Mouse (Mus musculus) thymus, adult 2 months (tissue): ENCODE results near the gene Trit1. TPM values are rescaled to one million over a fixed set of nuclear protein-coding genes. Genes with fewer than 3 reads are reported as not detected.

Experiments used
- DNase-seq: peaks from one replicate; pipeline ENCODE4 v3.0.0; 2021
- H3K27ac ChIP-seq: fragments of 200-500 bp; 2 replicates; pipeline ENCODE4 v1.5.1; 2012; ENCODE audit warnings: low read length, control low read depth; ENCODE audit not compliant: control insufficient read depth, insufficient read depth
- H3K27me3 ChIP-seq: fragments of 200-500 bp; 2 replicates; pipeline ENCODE4 v1.6.1; 2012; ENCODE audit warnings: mild to moderate bottlenecking, low read length, moderate library complexity, mixed read lengths; ENCODE audit not compliant: control insufficient read depth, insufficient read depth
- H3K36me3 ChIP-seq: fragments of 200-500 bp; 2 replicates; pipeline ENCODE4 v1.6.1; 2012; ENCODE audit warnings: mild to moderate bottlenecking, low read length, moderate library complexity; ENCODE audit not compliant: control insufficient read depth, insufficient read depth
- H3K4me1 ChIP-seq: fragments of 200-500 bp; replicated peaks from 2 replicates; pipeline ENCODE4 v1.6.1; 2012; ENCODE audit warnings: low read length; ENCODE audit not compliant: control insufficient read depth, insufficient read depth
- H3K4me3 ChIP-seq: fragments of 200-500 bp; 2 replicates; pipeline ENCODE4 v1.5.1; 2012; ENCODE audit warnings: mild to moderate bottlenecking, low read length, control low read depth, moderate library complexity; ENCODE audit not compliant: control insufficient read depth, insufficient read depth
- CTCF ChIP-seq: fragments of 200-500 bp; IDR thresholded peaks from 2 replicates; pipeline ENCODE4 v1.5.1; 2012; ENCODE audit warnings: mild to moderate bottlenecking, control low read depth, low read length, moderate library complexity, borderline replicate concordance; ENCODE audit not compliant: control insufficient read depth, poor library complexity, insufficient read depth; ENCODE audit errors: extremely low read depth
- POLR2A ChIP-seq: fragments of 200-500 bp; IDR thresholded peaks from 2 replicates; pipeline ENCODE4 v1.6.1; 2012; ENCODE audit warnings: mild to moderate bottlenecking, low read length, control low read depth, moderate library complexity; ENCODE audit not compliant: control insufficient read depth, poor library complexity, insufficient read depth; ENCODE audit errors: extremely low read depth
- WGBS: fragments of 180-500 bp; shearing (Covaris S2); methylation state at CpG from one replicate; pipeline ENCODE4 v1.1.7; 2018; 5-methylcytosine and 5-hydroxymethylcytosine counted together
- polyA plus RNA-seq: library from polyadenylated mRNA; depleted of rRNA; stranded (reverse); fragments of >200 nt; gene quantifications from 2 replicates; pipeline ENCODE4 v1.2.3, GENCODE M21; 2012

Trit1 gene
- polyA plus RNA-seq, 1 experiment = 8.3 TPM

- no peak for TF ChIP-seq POLR2A
- TF ChIP-seq CTCF = no peak
- H3K36me3 ChIP-seq = peaks cover 8% of the 10 kb centered on the region; the same call in 1 of the 2 replicates
- DNase-seq = no peak
- 84% methylated on average over 4 of the region's 4 CpGs for WGBS
- H3K27ac ChIP-seq = no peak overlapping the region
- no peak overlapping the region for H3K4me3 ChIP-seq
- no peaks in the 10 kb centered on the region for H3K4me1 ChIP-seq
- H3K27me3 ChIP-seq = no peaks in the 10 kb centered on the region
Observed at GRCm38 (mm10) chr4:123044842-123045241, 28.4 kb downstream of the Trit1 start.

- H3K4me3 ChIP-seq = no peak overlapping the region
- H3K4me1 ChIP-seq = peaks cover 7% of the 10 kb centered on the region
- 93% methylated on average over 3 of the region's 3 CpGs for WGBS
- no peaks in the 10 kb centered on the region for H3K27me3 ChIP-seq
- no peaks in the 10 kb centered on the region; the same call in 1 of the 2 replicates for H3K36me3 ChIP-seq
- DNase-seq = no peak
- no peak for TF ChIP-seq POLR2A
- TF ChIP-seq CTCF = no peak
- no peak overlapping the region for H3K27ac ChIP-seq
Observed at GRCm38 (mm10) chr4:123046300-123046699, 29.9 kb downstream of the Trit1 start.

GRCm38 (mm10) chr4:123050681-123051211 is 34.3 kb downstream of the Trit1 start:
- Histone ChIP-seq H3K27ac (no peak overlapping the region), H3K27me3 (no peaks in the 10 kb centered on the region), H3K4me3 (no peak overlapping the region), H3K36me3 (peaks cover 28% of the 10 kb centered on the region), H3K4me1 (peaks cover 7% of the 10 kb centered on the region)
- TF ChIP-seq CTCF (no peak), POLR2A (no peak)
- peak; percentile 15 for DNase-seq
- 46% methylated on average over 5 of the region's 5 CpGs for WGBS

GRCm38 (mm10) chr4:123053179-123053578 is 36.8 kb downstream of the Trit1 start:
- WGBS = 90% methylated on average over 11 of the region's 11 CpGs

GRCm38 (mm10) chr4:123054172-123054790 is 37.9 kb downstream of the Trit1 start:
- H3K4me1 ChIP-seq = peaks cover 7% of the 10 kb centered on the region
- no peak overlapping the region for H3K27ac ChIP-seq
- peaks cover 35% of the 10 kb centered on the region for H3K36me3 ChIP-seq
- TF ChIP-seq POLR2A (no peak), CTCF (no peak)
- WGBS = 97% methylated on average over 16 of the region's 16 CpGs
- H3K4me3 ChIP-seq = no peak overlapping the region
- H3K27me3 ChIP-seq = no peaks in the 10 kb centered on the region
- DNase-seq = no peak

More at GRCm38 (mm10) chr4:123053179-123053578, 36.8 kb downstream of the Trit1 start:
- H3K4me3 ChIP-seq = no peak overlapping the region
- no peak for DNase-seq
- peaks cover 7% of the 10 kb centered on the region for H3K4me1 ChIP-seq
- H3K27me3 ChIP-seq = no peaks in the 10 kb centered on the region
- H3K36me3 ChIP-seq = peaks cover 35% of the 10 kb centered on the region
- H3K27ac ChIP-seq = no peak overlapping the region
- TF ChIP-seq CTCF (no peak), POLR2A (no peak)

GRCm38 (mm10) chr4:123056560-123057109 is 40.2 kb downstream of the Trit1 start:
- DNase-seq = no peak
- no peak overlapping the region for H3K4me3 ChIP-seq
- no peaks in the 10 kb centered on the region for H3K27me3 ChIP-seq
- TF ChIP-seq POLR2A = no peak
- TF ChIP-seq CTCF = no peak
- H3K27ac ChIP-seq = no peak overlapping the region
- H3K36me3 ChIP-seq = peaks cover 35% of the 10 kb centered on the region
- no peaks in the 10 kb centered on the region for H3K4me1 ChIP-seq
- WGBS = 97% methylated on average over 3 of the region's 3 CpGs
